Mouse (Mus musculus) heart, postnatal 0 days (tissue): ENCODE data around the gene Rpl32.

Experiments used
- CTCF ChIP-seq: IDR thresholded peaks from 2 replicates; pipeline ENCODE4 v1.5.1; 2016; ENCODE audit warnings: antibody characterized with exemption, control low read depth, low read depth
- EP300 ChIP-seq: IDR thresholded peaks from 2 replicates; pipeline ENCODE4 v1.6.1; 2016; ENCODE audit warnings: antibody characterized with exemption, low read depth

DNA sequence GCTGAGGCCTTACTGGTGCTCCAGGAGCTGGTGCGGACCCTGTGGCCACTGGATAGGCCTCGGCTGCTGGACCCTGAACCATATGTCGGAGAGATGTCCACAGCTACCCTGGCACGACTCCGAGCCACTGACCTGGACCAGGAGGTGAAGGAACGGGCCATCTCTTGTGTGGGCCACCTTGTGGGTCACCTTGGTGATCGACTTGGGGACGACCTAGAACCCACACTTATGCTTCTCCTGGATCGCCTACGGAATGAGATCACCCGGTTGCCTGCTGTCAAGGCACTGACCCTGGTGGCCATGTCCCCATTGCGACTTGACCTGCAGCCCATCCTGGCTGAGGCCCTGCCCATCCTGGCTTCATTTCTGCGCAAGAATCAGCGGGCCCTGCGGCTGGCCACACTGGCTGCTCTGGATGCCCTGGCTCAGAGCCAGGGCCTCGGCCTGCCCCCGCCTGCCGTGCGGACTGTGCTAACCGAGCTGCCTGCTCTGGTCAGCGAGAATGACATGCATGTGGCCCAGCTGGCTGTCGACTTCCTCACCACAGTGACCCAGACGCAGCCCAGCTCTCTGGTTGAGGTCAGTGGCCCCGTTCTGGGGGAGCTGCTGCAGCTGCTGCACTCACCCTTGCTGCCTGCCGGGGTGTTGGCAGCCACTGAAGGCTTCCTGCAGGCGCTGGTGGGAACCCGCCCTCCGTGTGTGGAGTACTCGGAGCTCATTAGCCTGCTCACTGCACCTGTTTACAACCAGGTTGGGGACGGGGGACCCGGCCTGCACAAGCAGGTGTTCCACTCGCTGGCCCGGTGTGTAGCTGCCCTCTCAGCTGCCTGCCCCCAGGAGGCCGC lies 16.5 kb downstream of the Rpl32 start:
- TF ChIP-seq CTCF (no peak), EP300 (no peak)
